Mouse (Mus musculus): Measurements from ENCODE around the gene Uqcrfs1. TPM values are rescaled to one million over a fixed set of nuclear protein-coding genes. Genes with fewer than 3 reads are reported as not detected.

Uqcrfs1 gene
- polyA plus RNA-seq (2016; fragmentation: Nextera tagmentation; extraction: Ambion mirVana): 182 and 196 TPM in 2 replicates

DNA sequence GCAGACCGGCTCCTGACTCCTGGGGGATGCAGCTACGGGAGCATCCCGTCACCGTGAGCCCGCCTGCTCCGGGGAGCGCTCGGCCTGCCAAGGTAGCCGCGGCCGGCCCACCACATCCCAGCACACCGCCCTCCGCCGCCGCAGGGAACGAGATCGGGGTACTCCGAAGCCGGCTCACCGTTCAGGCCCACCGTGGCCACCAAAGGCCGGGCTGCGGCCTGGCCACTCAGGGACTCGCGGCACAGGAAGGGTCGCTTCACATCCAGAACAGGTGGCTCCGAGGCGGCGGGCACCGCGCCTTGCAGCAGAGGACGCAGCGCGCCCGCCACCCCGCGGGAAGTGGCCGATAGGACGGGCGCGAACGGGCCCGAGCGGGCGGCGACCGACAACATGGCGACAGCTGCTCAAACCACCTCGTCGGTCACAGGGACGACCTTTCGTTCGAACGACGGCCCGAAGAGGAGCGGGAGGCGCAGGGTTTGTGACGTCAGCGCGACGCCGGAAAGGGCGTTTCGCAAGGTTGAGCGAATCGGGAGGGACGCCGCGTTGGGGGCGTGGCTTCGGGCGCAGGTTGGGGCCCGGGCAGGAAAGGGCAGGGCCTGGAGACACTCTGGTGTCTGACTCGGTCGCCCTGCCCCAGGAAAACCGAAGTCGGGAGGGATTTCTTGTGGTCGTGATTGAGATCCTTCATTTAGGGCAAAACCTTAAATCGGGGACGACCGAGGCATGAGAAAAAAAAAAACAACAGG is at the start of gene Uqcrfs1:
Uqcrfs1 (minus strand) TSS at position 507 of the 749 bp plus-strand sequence.
- under 1% methylated on average over 81 of the region's 82 CpGs for WGBS
- peak within 1 kb of the TSS; percentile 70 for H3K27ac ChIP-seq
- peaks cover 6% of the 10 kb centered on the region for H3K36me3 ChIP-seq
- peak within 1 kb of the TSS; percentile 87 for H3K9ac ChIP-seq
- H3K4me1 ChIP-seq: peaks cover 16% of the 10 kb centered on the region
- H3K27me3 ChIP-seq: no peaks in the 10 kb centered on the region
- peak within 1 kb of the TSS; percentile 82 for H3K4me2 ChIP-seq (replicated peaks)
- peak; percentile 97 for ATAC-seq (ENCODE audit: insufficient number of reproducible peaks, insufficient read depth, low FRiP score, low TSS enrichment)
- H3K4me3 ChIP-seq: peak within 1 kb of the TSS; percentile 97
- H3K9me3 ChIP-seq: no peaks in the 10 kb centered on the region

DNA sequence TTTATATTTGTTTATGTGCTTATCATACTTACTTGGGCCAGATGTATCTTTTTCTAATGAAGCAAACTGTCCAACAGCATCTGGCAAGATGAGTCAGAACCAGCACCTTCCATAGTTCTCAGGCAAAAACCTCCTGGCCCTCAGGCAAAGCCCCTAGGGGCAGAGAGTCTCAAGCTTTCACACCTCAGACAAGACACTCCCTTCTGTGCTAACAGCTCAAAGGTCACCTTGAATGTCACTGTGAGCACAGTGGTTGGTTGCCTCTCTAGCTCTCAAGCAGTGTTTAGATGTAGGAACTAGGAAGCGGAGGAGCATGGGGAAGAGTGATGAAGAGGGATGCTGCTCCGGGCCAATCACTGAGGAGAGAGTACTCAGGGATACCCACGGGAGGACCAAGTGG is 40.6 kb upstream of the Uqcrfs1 start:
- 96% methylated on average over 3 of the region's 3 CpGs for WGBS
- Histone ChIP-seq H3K27ac (no peak overlapping the region), H3K4me2 (replicated peaks) (no peak overlapping the region), H3K4me3 (no peak overlapping the region), H3K27me3 (no peaks in the 10 kb centered on the region), H3K9me3 (no peaks in the 10 kb centered on the region), H3K36me3 (no peaks in the 10 kb centered on the region), H3K9ac (no peak overlapping the region), H3K4me1 (no peaks in the 10 kb centered on the region)
- no peak for ATAC-seq (ENCODE audit: insufficient number of reproducible peaks, insufficient read depth, low FRiP score, low TSS enrichment)

DNA sequence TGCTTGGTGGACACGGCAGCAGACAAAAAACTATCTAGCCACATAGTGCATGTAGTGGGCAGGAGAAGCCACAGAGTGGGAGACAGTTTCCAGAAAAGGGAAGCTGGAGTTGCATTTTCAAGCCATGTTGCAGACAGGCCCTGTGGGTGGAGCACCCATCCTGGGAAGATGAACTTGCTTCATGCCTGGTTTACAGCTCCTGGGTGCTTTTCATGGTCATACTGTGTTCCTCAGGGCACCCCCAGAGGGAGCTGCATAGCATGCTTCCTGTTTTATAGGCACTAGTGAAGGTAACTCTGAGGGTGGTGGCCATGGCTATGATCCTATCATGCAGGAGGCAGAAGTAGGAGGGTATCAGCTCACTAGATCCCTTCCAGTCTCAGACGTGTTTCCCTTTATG is 37.4 kb upstream of the Uqcrfs1 start:
- Histone ChIP-seq H3K4me3 (no peak overlapping the region), H3K36me3 (no peaks in the 10 kb centered on the region), H3K9ac (no peak overlapping the region), H3K9me3 (no peaks in the 10 kb centered on the region), H3K27me3 (no peaks in the 10 kb centered on the region), H3K4me2 (replicated peaks) (no peak overlapping the region), H3K4me1 (no peaks in the 10 kb centered on the region), H3K27ac (no peak overlapping the region)
- ATAC-seq (ENCODE audit: insufficient number of reproducible peaks, insufficient read depth, low FRiP score, low TSS enrichment): no peak
- 68% methylated on average over 2 of the region's 2 CpGs for WGBS

DNA sequence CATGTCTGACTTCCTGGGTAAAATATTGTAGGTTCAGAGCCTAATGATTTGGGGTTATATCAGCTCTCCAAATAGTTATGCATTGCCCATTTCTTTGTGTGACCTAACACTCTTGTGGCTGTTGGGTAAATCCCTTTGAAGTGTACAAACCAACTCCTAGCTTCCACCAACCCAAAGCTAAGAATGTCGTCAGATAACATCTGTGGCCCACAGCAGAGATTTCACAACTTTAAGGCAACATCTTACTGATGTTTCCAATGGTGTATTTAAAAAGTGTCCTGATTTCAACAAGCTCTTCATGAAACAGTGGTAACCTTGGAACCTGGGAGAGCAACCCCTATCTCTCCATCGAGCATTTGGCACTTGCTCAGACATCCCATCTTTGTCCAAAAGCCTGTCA is 33.6 kb upstream of the Uqcrfs1 start:
- H3K36me3 ChIP-seq: no peaks in the 10 kb centered on the region
- H3K27me3 ChIP-seq: no peaks in the 10 kb centered on the region
- H3K27ac ChIP-seq: no peak overlapping the region
- no peak overlapping the region for H3K9ac ChIP-seq
- WGBS: 74% methylated on average over 2 of the region's 2 CpGs
- no peak overlapping the region for H3K4me3 ChIP-seq
- H3K4me1 ChIP-seq: no peaks in the 10 kb centered on the region
- no peak overlapping the region for H3K4me2 ChIP-seq (replicated peaks)
- ATAC-seq (ENCODE audit: insufficient number of reproducible peaks, insufficient read depth, low FRiP score, low TSS enrichment): no peak
- no peaks in the 10 kb centered on the region for H3K9me3 ChIP-seq

DNA sequence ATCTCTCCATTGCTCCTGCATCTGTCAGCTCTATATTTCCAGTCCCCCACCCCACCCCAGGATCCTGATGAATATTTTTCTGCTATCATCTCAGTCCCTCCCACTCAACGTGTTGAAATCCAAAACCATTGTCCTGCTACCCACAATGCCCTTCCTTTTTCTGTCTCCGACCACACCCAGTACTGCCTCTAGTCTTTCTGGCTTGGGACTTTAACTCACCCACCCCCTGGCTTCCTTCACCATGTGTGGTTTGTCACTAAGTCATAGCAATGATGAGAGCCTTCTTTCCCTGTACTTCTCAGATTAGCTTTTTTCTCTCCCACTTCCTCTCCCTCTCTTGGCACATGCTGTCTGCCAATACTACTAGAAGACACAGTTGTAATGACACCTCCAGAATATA is 31.7 kb upstream of the Uqcrfs1 start:
- Histone ChIP-seq H3K4me2 (replicated peaks) (no peak overlapping the region), H3K27me3 (no peaks in the 10 kb centered on the region), H3K27ac (no peak overlapping the region), H3K9ac (no peak overlapping the region), H3K9me3 (no peaks in the 10 kb centered on the region), H3K36me3 (no peaks in the 10 kb centered on the region), H3K4me1 (no peaks in the 10 kb centered on the region), H3K4me3 (no peak overlapping the region)
- ATAC-seq (ENCODE audit: insufficient number of reproducible peaks, insufficient read depth, low FRiP score, low TSS enrichment): no peak
- WGBS: 67% methylated on average over 2 of the region's 2 CpGs

DNA sequence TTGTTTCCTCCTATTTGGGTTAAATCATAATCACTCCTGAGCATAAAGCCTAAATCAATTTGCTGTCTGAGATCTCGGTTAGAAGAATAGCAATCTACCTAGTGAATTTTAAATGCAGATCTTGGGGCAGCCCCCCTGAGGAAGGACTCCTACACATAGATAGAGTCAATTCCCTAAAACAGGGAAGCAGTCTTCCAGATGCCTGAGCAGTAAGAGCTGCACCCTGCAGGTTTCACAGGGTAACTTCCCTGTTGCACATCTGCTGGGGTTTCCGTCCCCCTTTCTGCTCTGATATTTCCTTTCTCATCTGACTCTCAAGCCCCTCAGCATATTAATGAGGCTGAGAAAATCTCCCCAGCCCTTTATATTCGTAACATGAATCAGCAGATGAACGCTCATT is 27.8 kb upstream of the Uqcrfs1 start:
- 79% methylated on average over 4 of the region's 4 CpGs for WGBS
- no peaks in the 10 kb centered on the region for H3K27me3 ChIP-seq

DNA sequence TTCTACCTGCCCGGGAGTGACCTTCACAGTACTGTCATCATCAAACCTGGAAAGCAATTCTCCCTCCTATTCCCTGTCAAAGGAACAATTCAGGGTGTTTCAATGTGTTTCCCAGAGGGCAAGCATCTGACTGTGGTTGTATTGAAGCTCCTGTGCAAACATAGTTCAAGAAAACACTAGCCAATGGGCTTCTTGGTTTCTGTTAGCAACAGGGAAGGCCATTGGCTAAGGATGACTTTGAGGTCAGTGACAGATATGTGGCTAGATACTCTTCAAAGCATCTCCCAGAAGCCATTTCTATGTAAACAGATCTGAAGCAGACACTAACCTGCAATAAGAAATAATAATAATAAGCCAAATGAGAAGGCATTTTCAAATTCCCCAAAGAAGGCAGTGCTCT is 25.0 kb upstream of the Uqcrfs1 start:
- H3K9me3 ChIP-seq: no peaks in the 10 kb centered on the region
- no peaks in the 10 kb centered on the region for H3K36me3 ChIP-seq
- WGBS: 74% methylated on average over 1 of the region's 1 CpGs

More for the DNA sequence above, 27.8 kb upstream of the Uqcrfs1 start:
- Histone ChIP-seq H3K36me3 (no peaks in the 10 kb centered on the region), H3K9me3 (no peaks in the 10 kb centered on the region), H3K9ac (no peak overlapping the region), H3K27ac (no peak overlapping the region), H3K4me3 (no peak overlapping the region), H3K4me1 (no peaks in the 10 kb centered on the region), H3K4me2 (replicated peaks) (no peak overlapping the region)
- ATAC-seq (ENCODE audit: insufficient number of reproducible peaks, insufficient read depth, low FRiP score, low TSS enrichment): no peak

DNA sequence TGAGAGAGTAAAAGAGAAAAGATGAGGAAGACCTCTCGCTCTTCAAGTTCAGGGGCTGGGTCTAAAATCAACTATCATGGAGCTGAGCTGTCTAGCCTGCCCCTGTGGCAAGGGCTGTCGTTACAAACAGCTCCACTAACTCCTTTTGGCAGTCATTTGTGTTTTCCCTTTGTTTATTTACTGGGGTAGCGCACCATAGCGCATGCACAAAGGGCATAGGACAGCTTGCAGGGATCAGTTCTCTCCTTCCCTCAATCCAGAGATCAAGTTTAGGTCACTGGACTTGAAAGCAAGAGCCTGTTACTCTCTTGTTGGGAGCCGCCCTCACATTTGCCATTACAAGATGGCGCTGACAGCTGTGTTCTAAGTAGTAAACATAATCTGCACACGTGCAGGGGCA is 22.4 kb upstream of the Uqcrfs1 start:
- H3K27ac ChIP-seq: no peak overlapping the region
- H3K9me3 ChIP-seq: no peaks in the 10 kb centered on the region
- 83% methylated on average over 7 of the region's 7 CpGs for WGBS
- H3K36me3 ChIP-seq: no peaks in the 10 kb centered on the region
- H3K9ac ChIP-seq: no peak overlapping the region
- H3K27me3 ChIP-seq: no peaks in the 10 kb centered on the region; the same call in 1 of the 2 replicates
- H3K4me1 ChIP-seq: no peaks in the 10 kb centered on the region
- H3K4me3 ChIP-seq: no peak overlapping the region
- H3K4me2 ChIP-seq (replicated peaks): no peak overlapping the region
- ATAC-seq (ENCODE audit: insufficient number of reproducible peaks, insufficient read depth, low FRiP score, low TSS enrichment): no peak

More for the DNA sequence above, 25.0 kb upstream of the Uqcrfs1 start:
- no peak for ATAC-seq (ENCODE audit: insufficient number of reproducible peaks, insufficient read depth, low FRiP score, low TSS enrichment)
- Histone ChIP-seq H3K4me2 (replicated peaks) (no peak overlapping the region), H3K27me3 (no peaks in the 10 kb centered on the region), H3K4me1 (no peaks in the 10 kb centered on the region), H3K9ac (no peak overlapping the region), H3K27ac (no peak overlapping the region), H3K4me3 (no peak overlapping the region)

DNA sequence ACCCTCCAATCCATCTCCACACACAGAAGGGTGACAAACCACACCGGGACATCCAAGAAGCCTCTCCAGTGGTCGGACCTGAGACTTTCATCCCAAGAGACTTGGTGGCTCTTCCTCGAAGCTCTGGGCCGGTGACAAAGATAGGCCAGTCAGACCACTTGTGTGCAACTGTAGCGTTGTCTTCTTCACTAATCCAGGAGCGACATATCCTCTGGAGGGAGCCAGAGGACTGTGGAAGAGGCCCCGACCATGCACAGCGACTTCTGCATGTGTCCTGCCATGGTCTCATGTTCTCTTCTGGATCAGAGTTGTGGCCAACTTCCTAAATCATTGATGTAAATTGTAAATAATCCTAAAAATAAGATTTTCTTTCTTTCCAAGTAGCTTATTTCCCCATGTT is 21.6 kb upstream of the Uqcrfs1 start:
- no peak overlapping the region for H3K4me3 ChIP-seq
- no peaks in the 10 kb centered on the region for H3K9me3 ChIP-seq
- H3K36me3 ChIP-seq: no peaks in the 10 kb centered on the region
- no peak for ATAC-seq (ENCODE audit: insufficient number of reproducible peaks, insufficient read depth, low FRiP score, low TSS enrichment)
- no peak overlapping the region for H3K4me2 ChIP-seq (replicated peaks)
- H3K27ac ChIP-seq: no peak overlapping the region
- no peak overlapping the region for H3K9ac ChIP-seq
- H3K27me3 ChIP-seq: no peaks in the 10 kb centered on the region; the same call in 1 of the 2 replicates
- WGBS: 64% methylated on average over 8 of the region's 8 CpGs
- no peaks in the 10 kb centered on the region for H3K4me1 ChIP-seq

DNA sequence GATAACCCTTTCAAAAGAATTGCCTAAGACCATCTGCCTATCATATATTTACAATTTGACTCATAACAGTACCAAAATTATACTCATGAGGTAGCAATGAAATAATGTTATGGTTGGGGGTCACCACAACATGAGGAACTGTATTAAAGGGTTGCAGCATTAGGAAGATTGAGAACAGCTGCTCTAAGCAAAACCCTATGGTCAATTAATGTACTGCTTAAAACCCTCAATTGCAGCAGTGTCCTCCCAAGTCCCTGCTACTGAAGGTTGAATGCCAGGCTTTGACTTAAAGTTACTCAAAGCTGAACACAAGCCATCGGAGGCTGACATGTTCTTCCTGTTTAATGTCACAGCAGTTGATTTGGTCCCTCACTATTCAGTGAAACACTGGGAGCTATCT is 15.4 kb upstream of the Uqcrfs1 start:
- Histone ChIP-seq H3K9ac (no peak overlapping the region), H3K4me2 (replicated peaks) (no peak overlapping the region), H3K4me3 (no peak overlapping the region), H3K4me1 (no peaks in the 10 kb centered on the region), H3K36me3 (no peaks in the 10 kb centered on the region), H3K9me3 (no peaks in the 10 kb centered on the region), H3K27ac (no peak overlapping the region), H3K27me3 (no peaks in the 10 kb centered on the region; the same call in 1 of the 2 replicates)
- 73% methylated on average over 1 of the region's 1 CpGs for WGBS
- no peak for ATAC-seq (ENCODE audit: insufficient number of reproducible peaks, insufficient read depth, low FRiP score, low TSS enrichment)

DNA sequence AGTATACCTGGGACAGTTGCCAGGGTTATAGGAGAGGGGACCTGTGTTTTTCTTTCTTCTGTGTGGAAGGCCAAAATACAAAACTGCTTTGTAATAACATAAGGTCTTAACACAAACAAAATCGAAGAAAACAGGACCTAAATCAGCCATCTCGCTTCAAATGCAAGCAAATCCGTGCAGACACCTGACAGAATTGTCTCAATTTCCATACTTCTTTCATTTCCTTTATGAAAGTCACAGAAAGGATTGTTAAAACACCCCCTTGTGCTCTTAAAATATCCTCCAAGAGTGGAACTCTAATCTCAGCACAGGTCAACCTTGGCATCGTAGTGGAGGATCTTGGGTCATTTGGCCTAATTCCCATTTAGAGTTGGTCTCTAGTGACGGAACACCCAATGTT is 14.9 kb upstream of the Uqcrfs1 start:
- 85% methylated on average over 5 of the region's 5 CpGs for WGBS
- no peak for ATAC-seq (ENCODE audit: insufficient number of reproducible peaks, insufficient read depth, low FRiP score, low TSS enrichment)
- Histone ChIP-seq H3K4me3 (no peak overlapping the region), H3K4me2 (replicated peaks) (no peak overlapping the region), H3K27me3 (no peaks in the 10 kb centered on the region; the same call in 1 of the 2 replicates), H3K4me1 (no peaks in the 10 kb centered on the region), H3K9ac (no peak overlapping the region), H3K9me3 (no peaks in the 10 kb centered on the region), H3K36me3 (no peaks in the 10 kb centered on the region), H3K27ac (no peak overlapping the region)

DNA sequence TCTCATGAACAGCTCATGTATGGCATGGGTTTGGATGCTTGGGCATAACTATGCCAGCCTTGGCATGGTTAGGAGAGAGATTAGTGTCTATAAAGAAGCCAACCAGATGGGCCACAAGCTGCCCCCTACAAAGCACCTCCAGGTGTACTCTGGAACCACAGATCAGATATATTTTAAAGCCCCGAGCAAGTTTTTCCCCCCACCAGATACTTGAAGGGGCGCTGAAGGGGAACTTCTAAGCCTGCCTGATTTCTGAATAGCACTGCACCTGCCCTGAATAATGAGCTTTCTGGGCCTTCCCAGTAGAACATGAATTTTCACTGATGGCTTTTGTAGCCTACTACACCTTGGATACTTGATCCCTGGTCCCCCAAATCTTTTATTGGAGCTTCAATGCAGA is 12.6 kb upstream of the Uqcrfs1 start:
- Histone ChIP-seq H3K4me2 (replicated peaks) (no peak overlapping the region), H3K27ac (no peak overlapping the region), H3K9me3 (no peaks in the 10 kb centered on the region), H3K4me1 (no peaks in the 10 kb centered on the region), H3K27me3 (no peaks in the 10 kb centered on the region), H3K9ac (no peak overlapping the region), H3K4me3 (no peak overlapping the region), H3K36me3 (no peaks in the 10 kb centered on the region)
- ATAC-seq (ENCODE audit: insufficient number of reproducible peaks, insufficient read depth, low FRiP score, low TSS enrichment): no peak
- WGBS: 78% methylated on average over 2 of the region's 2 CpGs

Data from embryonic facial prominence, embryonic 12.5 days (tissue).